Mouse (Mus musculus) MEL-GATA-1-ER (cell line): ENCODE measurements around the gene Zfp760.
"Not testable (repeated sequence)": the region's sequence is repeated elsewhere in the genome, so short reads cannot be mapped to it uniquely, and the experiment has no call there.

Experiments used
- DNase-seq: peaks from one replicate; pipeline ENCODE4 v3.0.0-alpha.2; 2012; ENCODE audit warnings: low read depth; ENCODE audit errors: extremely low read depth

The Zfp760 gene

GRCm38 (mm10) chr17:21707343-21707996 is at the start of gene Zfp760:
Gene Zfp760 (plus strand): TSS chr17:21707741.
- peak; percentile 80 for DNase-seq

GRCm38 (mm10) chr17:21678826-21679225 is 28.7 kb upstream of the Zfp760 start:
- peak; percentile 5 for DNase-seq

- DNase-seq: peak; percentile 89
Measured at GRCm38 (mm10) chr17:21679273-21680018, 28.1 kb upstream of the Zfp760 start.

- DNase-seq: not testable (repeated sequence)
Measured at GRCm38 (mm10) chr17:21680019-21680376, 27.5 kb upstream of the Zfp760 start.

- DNase-seq: no peak
Measured at GRCm38 (mm10) chr17:21691560-21691959, 16.0 kb upstream of the Zfp760 start, which contains the start of gene Gm10226. Gene Gm10226 (plus strand): TSS chr17:21691860.

GRCm38 (mm10) chr17:21693342-21693741 is 14.2 kb upstream of the Zfp760 start:
- no peak for DNase-seq

GRCm38 (mm10) chr17:21696073-21696472 is 11.5 kb upstream of the Zfp760 start:
- no peak for DNase-seq

GRCm38 (mm10) chr17:21702281-21703240 is 5.0 kb upstream of the Zfp760 start:
- DNase-seq: peak; percentile 66

GRCm38 (mm10) chr17:21703414-21703813 is 4.1 kb upstream of the Zfp760 start:
- peak; percentile 80 for DNase-seq

GRCm38 (mm10) chr17:21708401-21708800 is 860 bp downstream of the Zfp760 start:
- DNase-seq: no peak

GRCm38 (mm10) chr17:21730495-21730894 is 23.0 kb downstream of the Zfp760 start, which contains the start of gene Zfp229:
Gene Zfp229 (plus strand): TSS chr17:21730795.
- not testable (repeated sequence) for DNase-seq

GRCm38 (mm10) chr17:21733049-21733448 is 25.5 kb downstream of the Zfp760 start:
- DNase-seq: no peak

- DNase-seq: peak; percentile 86
Measured at GRCm38 (mm10) chr17:21733529-21734031, 26.0 kb downstream of the Zfp760 start.

- DNase-seq: no peak
Measured at GRCm38 (mm10) chr17:21752791-21753190, 45.2 kb downstream of the Zfp760 start.

- no peak for DNase-seq
Measured at GRCm38 (mm10) chr17:21753342-21754208, 46.0 kb downstream of the Zfp760 start.

GRCm38 (mm10) chr17:21770336-21770735 is 62.8 kb downstream of the Zfp760 start:
- no peak for DNase-seq
